Mouse (Mus musculus) spleen, adult 2 months (tissue): ENCODE measurements at regions not wholly inside any gene's neighbourhood (a gene's known extent, or its start where the extent isn't known, plus 50 kb on each side); places are given as distances from the start of the nearest gene placed in this dataset.

Experiments used
- DNase-seq, 2 experiments: peaks; one replicate each; pipeline versions ENCODE4 v3.0.0 to v3.0.0-alpha.2; 2012 to 2021; ENCODE audit warnings: low spot score in 2 of 2, low read depth in 1 of 2
- H3K27ac ChIP-seq: fragments of 200-500 bp; 2 replicates; pipeline ENCODE4 v1.5.1; 2012; ENCODE audit warnings: low read length, inconsistent platforms; ENCODE audit not compliant: insufficient read depth
- H3K27me3 ChIP-seq: fragments of 200-500 bp; 2 replicates; pipeline ENCODE4 v1.6.1; 2012; ENCODE audit warnings: mild to moderate bottlenecking, moderate library complexity, low read length, inconsistent platforms; ENCODE audit not compliant: control insufficient read depth, insufficient read depth
- H3K36me3 ChIP-seq: fragments of 200-500 bp; 2 replicates; pipeline ENCODE4 v1.6.1; 2012; ENCODE audit warnings: mild to moderate bottlenecking, low read length, inconsistent platforms; ENCODE audit not compliant: control insufficient read depth, insufficient read depth
- H3K4me1 ChIP-seq: fragments of 200-500 bp; 2 replicates; pipeline ENCODE4 v1.6.1; 2011; ENCODE audit warnings: inconsistent platforms; ENCODE audit not compliant: control insufficient read depth, insufficient read depth, insufficient read length
- H3K4me3 ChIP-seq: fragments of 200-500 bp; 2 replicates; pipeline ENCODE4 v1.5.1; 2011; ENCODE audit warnings: mild to moderate bottlenecking, inconsistent platforms; ENCODE audit not compliant: insufficient read depth, insufficient read length; ENCODE audit errors: extremely low read depth
- CTCF ChIP-seq: fragments of 200-500 bp; IDR thresholded peaks from 2 replicates; pipeline ENCODE4 v1.5.1; 2011; ENCODE audit warnings: mild to moderate bottlenecking, inconsistent platforms; ENCODE audit not compliant: insufficient read depth, insufficient read length, insufficient replicate concordance; ENCODE audit errors: extremely low read depth
- POLR2A ChIP-seq: fragments of 200-500 bp; IDR thresholded peaks from 2 replicates; pipeline ENCODE4 v1.6.1; 2011; ENCODE audit warnings: low read depth, low read length, inconsistent platforms
- WGBS: fragments of 180-500 bp; shearing (Covaris S2); methylation state at CpG from one replicate; pipeline ENCODE4 v1.1.7; 2018; 5-methylcytosine and 5-hydroxymethylcytosine counted together

DNA sequence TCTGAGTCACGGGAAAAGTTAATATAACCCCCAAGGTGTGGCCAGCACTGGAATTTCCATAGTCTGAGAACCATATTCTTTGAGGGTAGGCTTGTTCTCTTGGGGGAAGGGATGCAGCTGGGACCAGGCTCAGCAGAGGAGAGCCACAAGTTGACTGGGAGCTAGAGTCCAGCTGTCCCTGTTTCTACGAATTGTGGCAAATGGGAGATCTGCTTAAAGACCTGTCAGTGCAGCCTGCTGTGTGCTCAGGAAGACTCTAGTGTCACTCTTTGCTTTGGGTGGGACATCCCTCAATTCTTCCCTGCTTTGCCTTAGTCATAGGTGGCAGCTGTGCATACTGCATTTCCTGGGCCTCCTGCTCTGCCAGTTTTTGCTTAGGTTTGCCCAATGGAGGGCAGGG lies 165.2 kb upstream of the Ctnnb1 start:
- Histone ChIP-seq H3K27ac (no peak overlapping the region), H3K27me3 (no peaks in the 10 kb centered on the region), H3K36me3 (no peaks in the 10 kb centered on the region), H3K4me1 (no peaks in the 10 kb centered on the region), H3K4me3 (no peak overlapping the region)
- WGBS, result 89% methylated on average over 2 of the region's 2 CpGs
- no peak for DNase-seq
- no peak for TF ChIP-seq POLR2A
- TF ChIP-seq CTCF, result no peak

DNA sequence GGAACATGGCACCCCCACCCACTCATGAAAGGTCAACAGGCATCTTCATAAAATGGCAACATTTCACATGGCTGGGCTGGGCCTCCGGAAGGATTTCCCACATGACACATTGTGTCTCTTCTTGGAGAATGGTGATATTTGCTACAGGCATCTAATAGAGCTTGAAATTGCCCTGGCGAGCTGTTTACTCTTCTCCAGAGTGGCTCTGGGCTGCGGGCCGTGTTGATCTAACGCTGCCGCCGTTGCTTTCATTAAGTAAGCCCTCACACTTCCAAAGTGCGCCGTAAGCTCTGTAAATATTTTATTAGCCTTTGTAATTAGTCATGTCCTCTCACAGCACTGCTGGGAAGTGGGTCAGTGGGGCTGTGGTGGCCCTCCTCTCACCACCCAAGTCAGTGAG lies 164.4 kb upstream of the Ctnnb1 start:
- WGBS, result 95% methylated on average over 9 of the region's 9 CpGs
- no peak overlapping the region for H3K27ac ChIP-seq
- DNase-seq, result no peak
- H3K27me3 ChIP-seq, result no peaks in the 10 kb centered on the region
- H3K4me1 ChIP-seq, result no peaks in the 10 kb centered on the region
- no peaks in the 10 kb centered on the region for H3K36me3 ChIP-seq
- H3K4me3 ChIP-seq, result no peak overlapping the region
- TF ChIP-seq CTCF (no peak), POLR2A (no peak)

DNA sequence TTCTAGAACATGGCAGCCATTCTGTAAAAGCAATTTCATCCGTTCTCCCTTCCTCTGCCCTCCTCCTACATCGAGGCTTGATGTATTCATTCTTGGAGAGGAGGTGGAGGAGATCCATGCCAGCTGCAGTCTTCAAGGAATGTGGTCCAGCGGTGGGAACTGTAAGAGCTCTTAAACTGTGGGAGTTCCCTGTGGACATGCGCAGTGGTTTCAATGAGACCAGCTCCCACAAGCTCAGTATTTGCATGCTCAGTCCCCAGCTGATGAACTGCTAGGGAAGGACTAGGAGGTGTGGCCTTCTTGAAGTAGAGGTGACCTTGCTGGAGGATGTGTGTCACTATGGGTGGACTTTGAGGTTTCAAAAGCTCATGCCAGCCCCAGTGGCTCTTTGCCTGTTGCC lies 163.7 kb upstream of the Ctnnb1 start:
- Histone ChIP-seq H3K27me3 (no peaks in the 10 kb centered on the region), H3K4me3 (no peak overlapping the region), H3K4me1 (no peaks in the 10 kb centered on the region), H3K36me3 (no peaks in the 10 kb centered on the region), H3K27ac (no peak overlapping the region)
- DNase-seq, result no peak
- TF ChIP-seq POLR2A (no peak), CTCF (no peak)
- WGBS, result 82% methylated on average over 4 of the region's 4 CpGs

- Histone ChIP-seq H3K36me3 (no peaks in the 10 kb centered on the region), H3K27me3 (no peaks in the 10 kb centered on the region), H3K27ac (no peak overlapping the region), H3K4me3 (no peak overlapping the region), H3K4me1 (no peaks in the 10 kb centered on the region)
- DNase-seq, result no peak
- TF ChIP-seq CTCF, result no peak
- no peak for TF ChIP-seq POLR2A
- 83% methylated on average over 2 of the region's 2 CpGs for WGBS
These were observed 162.1 kb upstream of the Ctnnb1 start for GRCm38 (mm10) chr9:120766881-120767280.

- DNase-seq, result no peak
- H3K36me3 ChIP-seq, result no peaks in the 10 kb centered on the region
- H3K27me3 ChIP-seq, result no peaks in the 10 kb centered on the region
- TF ChIP-seq CTCF (no peak), POLR2A (no peak)
- H3K4me1 ChIP-seq, result no peaks in the 10 kb centered on the region
- 86% methylated on average over 4 of the region's 4 CpGs for WGBS
- no peak overlapping the region for H3K4me3 ChIP-seq
- no peak overlapping the region for H3K27ac ChIP-seq
These were observed 161.6 kb upstream of the Ctnnb1 start for GRCm38 (mm10) chr9:120767396-120767795.

GRCm38 (mm10) chr9:120769056-120769455 lies 160.0 kb upstream of the Ctnnb1 start:
- 96% methylated on average over 8 of the region's 8 CpGs for WGBS
- Histone ChIP-seq H3K27ac (no peak overlapping the region), H3K4me1 (no peaks in the 10 kb centered on the region), H3K27me3 (no peaks in the 10 kb centered on the region), H3K4me3 (no peak overlapping the region), H3K36me3 (no peaks in the 10 kb centered on the region)
- no peak for TF ChIP-seq CTCF
- TF ChIP-seq POLR2A, result no peak
- DNase-seq, result no peak

DNA sequence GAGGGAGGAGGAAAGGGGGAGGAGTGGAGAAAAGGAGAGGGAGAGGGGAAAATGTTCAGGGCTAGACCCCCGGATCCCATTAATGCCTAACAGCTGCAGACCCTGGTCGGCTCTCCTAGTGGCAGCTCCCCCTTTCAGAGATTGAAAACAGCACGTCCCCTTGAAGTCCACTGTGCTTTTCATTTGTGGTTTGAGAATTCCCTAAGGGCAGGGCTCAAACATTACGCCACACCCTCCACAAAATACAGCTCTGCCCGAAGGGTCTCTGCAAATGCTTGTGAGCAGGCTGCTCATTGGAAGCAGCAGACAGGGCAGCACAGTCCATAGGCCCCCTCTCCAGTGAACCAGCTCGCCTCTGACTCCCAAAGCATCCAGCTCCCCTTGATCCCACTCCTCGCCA lies 159.3 kb upstream of the Ctnnb1 start:
- no peak for DNase-seq
- Histone ChIP-seq H3K27ac (no peak overlapping the region), H3K27me3 (no peaks in the 10 kb centered on the region), H3K4me3 (no peak overlapping the region), H3K36me3 (no peaks in the 10 kb centered on the region), H3K4me1 (no peaks in the 10 kb centered on the region)
- WGBS, result 68% methylated on average over 7 of the region's 7 CpGs
- TF ChIP-seq POLR2A (no peak), CTCF (no peak)
